Mouse (Mus musculus) liver, postnatal 0 days (tissue): ENCODE data around the gene Sap30.

Experiments used
- CTCF ChIP-seq: sonication (generic); IDR thresholded peaks from 2 replicates; pipeline ENCODE4 v1.5.1; 2016; ENCODE audit warnings: antibody characterized with exemption, low read depth
- EP300 ChIP-seq: IDR thresholded peaks from 2 replicates; pipeline ENCODE4 v1.6.1; 2016; ENCODE audit warnings: antibody characterized with exemption, low read depth, mild to moderate bottlenecking

DNA sequence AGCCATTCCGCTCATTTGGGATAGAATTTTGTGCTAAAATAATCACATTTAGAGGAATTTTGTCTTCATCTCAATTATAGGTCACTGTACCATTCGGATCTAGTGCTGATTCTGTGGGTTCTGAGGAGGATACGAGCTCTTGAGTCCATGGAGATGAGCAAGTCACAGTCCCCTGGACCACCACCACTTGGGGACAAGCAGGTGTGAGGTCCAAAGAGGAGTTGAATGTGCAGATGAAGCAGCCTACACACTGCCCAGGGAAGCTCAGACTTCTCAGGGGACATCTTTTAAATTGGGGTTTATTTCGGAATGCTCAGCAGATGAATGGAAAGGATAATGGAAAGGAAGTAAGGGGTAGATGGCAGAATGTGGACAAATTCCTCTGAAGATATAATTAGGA lies 45.4 kb upstream of the Sap30 start:
- TF ChIP-seq CTCF (no peak), EP300 (no peak)
